Mouse (Mus musculus) heart, embryonic 15.5 days (tissue): ENCODE measurements around the gene Maml3. TPM values are rescaled to one million over a fixed set of nuclear protein-coding genes. Genes with fewer than 3 reads are reported as not detected.
A peak's percentile ranks its signal among the peaks of the same experiment; 100 is the strongest.

ENCODE experiments used
- ATAC-seq: fragments of 200-750 bp; cut with Nextera tagmentation; replicated peaks from 2 replicates; pipeline ENCODE4 v1.8.0; 2017; ENCODE audit warnings: low read depth, moderate TSS enrichment; ENCODE audit not compliant: insufficient number of reproducible peaks, insufficient read depth, low FRiP score
- H3K27ac ChIP-seq: fragments of 300-500 bp; sonication (generic); 2 replicates; pipeline ENCODE4 v1.5.1; 2015; ENCODE audit warnings: mild to moderate bottlenecking, inconsistent platforms
- H3K27me3 ChIP-seq: fragments of 300-500 bp; sonication (generic); 2 replicates; pipeline ENCODE4 v1.6.1; 2015; ENCODE audit warnings: inconsistent platforms
- H3K36me3 ChIP-seq: fragments of 300-500 bp; sonication (generic); 2 replicates; pipeline ENCODE4 v1.6.1; 2015; ENCODE audit warnings: mild to moderate bottlenecking, inconsistent platforms
- H3K4me1 ChIP-seq: fragments of 300-500 bp; sonication (generic); replicated peaks from 2 replicates; pipeline ENCODE4 v1.6.1; 2015; ENCODE audit warnings: inconsistent platforms
- H3K4me2 ChIP-seq: fragments of 300-500 bp; sonication (generic); 2 replicates; pipeline ENCODE4 v1.6.1; 2015; ENCODE audit warnings: inconsistent platforms, mild to moderate bottlenecking, moderate library complexity
- H3K4me3 ChIP-seq: fragments of 300-500 bp; sonication (generic); 2 replicates; pipeline ENCODE4 v1.5.1; 2015; ENCODE audit warnings: mild to moderate bottlenecking, inconsistent platforms
- H3K9ac ChIP-seq: fragments of 300-500 bp; sonication (generic); 2 replicates; pipeline ENCODE4 v1.6.1; 2015; ENCODE audit warnings: mild to moderate bottlenecking, inconsistent platforms
- H3K9me3 ChIP-seq: fragments of 300-500 bp; sonication (generic); replicated peaks from 2 replicates; pipeline ENCODE4 v1.6.1; 2016; ENCODE audit warnings: inconsistent platforms
- WGBS: fragments of 180-500 bp; shearing (Covaris S2); methylation state at CpG from one replicate; pipeline ENCODE4 v1.1.7; 2015; ENCODE audit warnings: mixed read lengths; 5-methylcytosine and 5-hydroxymethylcytosine counted together
- polyA plus RNA-seq: library from polyadenylated mRNA; unstranded; fragments of >200 nt; fragmentation: Nextera tagmentation; extraction: Ambion mirVana; gene quantifications from 2 replicates; pipeline ENCODE4 v1.2.1, GENCODE M21; 2015

Maml3 gene
- polyA plus RNA-seq, 1 experiment from 2014 or later = 1.9 TPM

- Histone ChIP-seq H3K4me1 (peaks cover 12% of the 10 kb centered on the region), H3K9ac (no peak overlapping the region), H3K27me3 (no peaks in the 10 kb centered on the region), H3K4me2 (no peak overlapping the region), H3K4me3 (no peak overlapping the region), H3K36me3 (no peaks in the 10 kb centered on the region), H3K27ac (no peak overlapping the region), H3K9me3 (no peaks in the 10 kb centered on the region)
- ATAC-seq = no peak
- WGBS = 40% methylated on average over 2 of the region's 2 CpGs
These were observed 203.7 kb downstream of the Maml3 start for GRCm38 (mm10) chr3:51901151-51901550.

GRCm38 (mm10) chr3:51894514-51894913 is 210.4 kb downstream of the Maml3 start:
- no peaks in the 10 kb centered on the region for H3K36me3 ChIP-seq
- H3K27me3 ChIP-seq = no peaks in the 10 kb centered on the region
- H3K27ac ChIP-seq = no peak overlapping the region
- H3K4me3 ChIP-seq = no peak overlapping the region
- H3K9me3 ChIP-seq = no peaks in the 10 kb centered on the region
- H3K9ac ChIP-seq = no peak overlapping the region
- H3K4me1 ChIP-seq = peaks cover 8% of the 10 kb centered on the region
- no peak for ATAC-seq
- WGBS = 67% methylated on average over 8 of the region's 8 CpGs
- no peak overlapping the region for H3K4me2 ChIP-seq

GRCm38 (mm10) chr3:51891562-51892119 is 213.2 kb downstream of the Maml3 start:
- Histone ChIP-seq H3K36me3 (no peaks in the 10 kb centered on the region), H3K9me3 (no peaks in the 10 kb centered on the region), H3K27me3 (no peaks in the 10 kb centered on the region), H3K4me2 (no peak overlapping the region), H3K4me3 (no peak overlapping the region), H3K27ac (no peak overlapping the region), H3K4me1 (peaks cover 23% of the 10 kb centered on the region), H3K9ac (no peak overlapping the region)
- ATAC-seq = no peak
- WGBS = 62% methylated on average over 10 of the region's 10 CpGs

GRCm38 (mm10) chr3:51890181-51890580 is 214.7 kb downstream of the Maml3 start:
- Histone ChIP-seq H3K4me1 (peaks cover 23% of the 10 kb centered on the region), H3K4me3 (no peak overlapping the region), H3K9ac (no peak overlapping the region), H3K9me3 (no peaks in the 10 kb centered on the region), H3K36me3 (no peaks in the 10 kb centered on the region), H3K4me2 (no peak overlapping the region), H3K27ac (0 out of 2 replicates have a peak overlapping the region, but pooled peaks have one; percentile 9), H3K27me3 (no peaks in the 10 kb centered on the region)
- 66% methylated on average over 4 of the region's 4 CpGs for WGBS
- ATAC-seq = 0 out of 2 replicates have a peak, but pooled peaks have one; percentile 12

GRCm38 (mm10) chr3:51889776-51890175 is 215.1 kb downstream of the Maml3 start:
- no peak overlapping the region for H3K4me2 ChIP-seq
- H3K9me3 ChIP-seq = no peaks in the 10 kb centered on the region
- no peaks in the 10 kb centered on the region for H3K27me3 ChIP-seq
- ATAC-seq = 0 out of 2 replicates have a peak, but pooled peaks have one; percentile 19
- peaks cover 23% of the 10 kb centered on the region for H3K4me1 ChIP-seq
- 39% methylated on average over 5 of the region's 5 CpGs for WGBS
- no peak overlapping the region for H3K4me3 ChIP-seq
- no peak overlapping the region for H3K27ac ChIP-seq
- H3K9ac ChIP-seq = no peak overlapping the region
- H3K36me3 ChIP-seq = no peaks in the 10 kb centered on the region

- 26% methylated on average over 20 of the region's 20 CpGs for WGBS
- Histone ChIP-seq H3K4me1 (peaks cover 23% of the 10 kb centered on the region), H3K4me3 (no peak overlapping the region), H3K9me3 (no peaks in the 10 kb centered on the region), H3K27ac (no peak overlapping the region), H3K9ac (no peak overlapping the region), H3K27me3 (no peaks in the 10 kb centered on the region), H3K36me3 (no peaks in the 10 kb centered on the region), H3K4me2 (peak overlapping the region; percentile 45)
- no peak for ATAC-seq
These were observed 216.0 kb downstream of the Maml3 start for GRCm38 (mm10) chr3:51888662-51889433.

- Histone ChIP-seq H3K4me1 (peaks cover 23% of the 10 kb centered on the region), H3K4me3 (no peak overlapping the region), H3K36me3 (no peaks in the 10 kb centered on the region), H3K4me2 (peak overlapping the region; percentile 45), H3K27ac (no peak overlapping the region), H3K9me3 (no peaks in the 10 kb centered on the region), H3K9ac (no peak overlapping the region), H3K27me3 (no peaks in the 10 kb centered on the region)
- ATAC-seq = no peak
- 3% methylated on average over 7 of the region's 8 CpGs for WGBS
These were observed 216.6 kb downstream of the Maml3 start for GRCm38 (mm10) chr3:51888295-51888661.

- Histone ChIP-seq H3K27me3 (no peaks in the 10 kb centered on the region), H3K27ac (no peak overlapping the region), H3K4me3 (no peak overlapping the region), H3K9me3 (no peaks in the 10 kb centered on the region), H3K4me2 (no peak overlapping the region), H3K4me1 (peaks cover 40% of the 10 kb centered on the region), H3K9ac (no peak overlapping the region), H3K36me3 (no peaks in the 10 kb centered on the region)
- no peak for ATAC-seq
- WGBS = 76% methylated on average over 5 of the region's 5 CpGs
These were observed 219.0 kb downstream of the Maml3 start for GRCm38 (mm10) chr3:51885920-51886319.

- no peak for ATAC-seq
- Histone ChIP-seq H3K27me3 (no peaks in the 10 kb centered on the region), H3K4me3 (no peak overlapping the region), H3K9me3 (no peaks in the 10 kb centered on the region), H3K36me3 (no peaks in the 10 kb centered on the region), H3K9ac (no peak overlapping the region), H3K4me2 (no peak overlapping the region), H3K27ac (no peak overlapping the region), H3K4me1 (peaks cover 44% of the 10 kb centered on the region)
- WGBS = 91% methylated on average over 5 of the region's 5 CpGs
These were observed 219.4 kb downstream of the Maml3 start for GRCm38 (mm10) chr3:51885487-51885886.

- no peak overlapping the region for H3K4me3 ChIP-seq
- no peaks in the 10 kb centered on the region for H3K36me3 ChIP-seq
- peaks cover 24% of the 10 kb centered on the region for H3K4me1 ChIP-seq
- WGBS = 13% methylated on average over 10 of the region's 10 CpGs
- no peak overlapping the region for H3K9ac ChIP-seq
- ATAC-seq = peak; percentile 72
- H3K9me3 ChIP-seq = no peaks in the 10 kb centered on the region
- H3K4me2 ChIP-seq = peak overlapping the region; percentile 38
- peak overlapping the region; percentile 45 for H3K27ac ChIP-seq
- no peaks in the 10 kb centered on the region for H3K27me3 ChIP-seq
These were observed 222.9 kb downstream of the Maml3 start for GRCm38 (mm10) chr3:51881981-51882380.

- Histone ChIP-seq H3K9me3 (no peaks in the 10 kb centered on the region), H3K4me2 (no peak overlapping the region), H3K36me3 (no peaks in the 10 kb centered on the region), H3K4me3 (no peak overlapping the region), H3K27ac (no peak overlapping the region), H3K4me1 (peaks cover 24% of the 10 kb centered on the region), H3K27me3 (no peaks in the 10 kb centered on the region), H3K9ac (no peak overlapping the region)
- ATAC-seq = no peak
- WGBS = 23% methylated on average over 2 of the region's 2 CpGs
These were observed 223.5 kb downstream of the Maml3 start for GRCm38 (mm10) chr3:51881393-51881792.
